Mouse (Mus musculus) ovary, adult 18-20 months (tissue): ENCODE measurements around the gene AC134908.4.
A peak's percentile ranks its signal among the peaks of the same experiment; 100 is the strongest.

ENCODE experiments used
- DNase-seq: peaks from one replicate; pipeline ENCODE4 v3.0.0; 2022; ENCODE audit warnings: low spot score, mixed read lengths

Gene AC134908.4

DNA sequence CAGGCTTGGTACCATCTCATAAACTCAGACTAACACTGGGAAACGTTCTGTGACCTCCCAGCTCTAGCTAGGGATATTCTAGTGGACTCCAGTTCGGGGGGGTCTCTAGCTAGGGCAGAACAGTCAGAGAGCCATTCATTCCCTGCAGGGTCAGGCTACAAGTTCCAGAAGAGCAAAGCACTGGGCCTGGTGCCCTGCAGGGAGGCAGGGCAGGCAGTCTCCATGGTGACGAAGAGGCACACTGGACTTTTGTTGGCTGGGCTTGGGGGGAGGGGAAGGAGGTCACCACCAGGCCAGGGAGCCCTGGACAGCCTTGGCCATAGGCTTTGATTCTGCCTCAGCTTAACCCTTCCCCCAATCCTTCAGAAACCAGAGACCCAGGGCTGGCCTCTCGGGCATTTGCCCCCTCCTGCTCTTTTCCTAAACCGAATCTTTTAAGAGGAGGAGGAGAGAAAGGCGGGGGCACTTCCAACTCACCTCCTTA lies at the start of gene AC134908.4:
Gene AC134908.4 (minus strand): TSS at position 51 of the 484 bp plus-strand sequence.
- peak; percentile 42 for DNase-seq

DNA sequence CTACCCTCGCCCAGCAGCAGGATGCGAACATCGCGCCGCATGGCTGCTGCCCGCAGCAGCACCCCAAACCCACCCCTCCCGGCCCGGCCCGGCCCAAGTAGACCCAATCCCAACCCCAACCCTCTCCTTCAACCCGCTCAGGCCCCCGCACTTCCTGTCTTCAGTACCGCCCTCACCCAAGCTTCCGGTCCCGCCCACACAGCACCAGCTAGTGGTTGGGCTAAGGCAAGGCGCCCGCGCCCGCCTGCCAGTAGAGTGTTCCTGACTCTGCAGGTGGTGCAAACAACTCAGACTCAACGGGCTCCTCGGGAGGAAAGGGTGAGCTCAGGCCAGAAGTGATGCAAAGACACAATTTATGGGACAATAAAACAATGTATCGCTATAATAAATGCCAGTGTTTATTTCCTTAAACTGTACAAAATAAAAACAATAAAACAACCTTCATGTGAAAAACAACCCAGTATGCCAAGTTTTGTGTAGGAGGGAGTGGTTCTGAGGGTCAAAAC lies 49.0 kb upstream of the AC134908.4 start, which contains the start of gene Rhot2:
Gene Rhot2 (minus strand): TSS at position 456 of the 506 bp plus-strand sequence.
- peak; percentile 94 for DNase-seq

DNA sequence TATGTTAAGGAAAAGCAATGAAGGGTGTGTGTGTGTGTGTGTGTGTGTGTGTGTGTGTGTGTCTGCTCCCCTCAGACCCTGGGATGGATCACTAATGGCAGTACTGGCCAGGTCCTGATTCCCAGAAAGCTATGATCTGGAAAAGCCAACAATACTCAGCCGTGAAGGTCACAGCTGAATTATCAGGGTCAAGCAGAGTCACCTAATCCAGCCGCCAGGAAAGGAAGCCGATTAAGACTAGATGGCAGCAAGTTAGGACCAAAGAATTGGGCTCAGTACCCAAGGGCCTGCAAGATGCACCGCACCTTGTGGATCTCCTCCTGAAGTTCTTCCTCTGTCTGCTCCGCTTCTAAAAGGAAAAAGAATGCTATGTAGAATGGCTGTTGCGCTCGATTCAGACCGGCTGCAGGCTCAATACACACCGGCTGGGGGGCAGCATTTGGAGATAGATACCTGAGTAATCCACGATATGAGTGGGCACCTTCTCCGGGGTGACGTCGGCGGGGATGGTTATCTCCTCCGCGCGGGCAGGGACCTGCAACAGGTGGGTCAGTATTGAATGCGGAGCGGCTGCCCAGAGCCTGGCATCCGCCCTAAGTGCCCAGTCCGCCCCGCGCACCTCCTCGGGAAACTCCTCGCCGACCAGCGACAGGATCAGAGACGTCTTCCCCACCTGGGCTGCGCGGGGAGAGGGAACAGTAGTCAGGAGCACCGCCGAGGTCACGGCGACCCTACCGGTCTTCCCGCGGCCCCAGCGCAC lies 48.4 kb upstream of the AC134908.4 start:
- DNase-seq, result no peak

DNA sequence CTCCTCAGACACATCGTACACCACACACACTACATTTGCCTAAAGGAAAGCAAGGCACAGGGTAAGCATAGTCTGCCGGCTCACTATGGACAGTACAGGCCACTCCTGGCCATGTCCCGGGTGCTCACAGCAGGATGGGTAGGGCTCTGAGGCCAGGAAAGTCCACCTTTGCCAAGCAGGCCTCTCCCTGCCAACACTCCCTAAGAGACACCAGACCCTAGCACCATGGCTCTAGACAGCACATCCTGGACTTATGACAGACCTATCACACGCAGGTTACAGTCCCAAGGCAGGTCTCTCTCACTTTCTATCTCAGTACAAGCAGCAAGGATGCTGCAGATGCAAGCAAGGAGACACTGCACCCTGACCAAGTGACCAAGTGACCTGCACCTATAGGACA lies 47.7 kb upstream of the AC134908.4 start:
- no peak for DNase-seq

DNA sequence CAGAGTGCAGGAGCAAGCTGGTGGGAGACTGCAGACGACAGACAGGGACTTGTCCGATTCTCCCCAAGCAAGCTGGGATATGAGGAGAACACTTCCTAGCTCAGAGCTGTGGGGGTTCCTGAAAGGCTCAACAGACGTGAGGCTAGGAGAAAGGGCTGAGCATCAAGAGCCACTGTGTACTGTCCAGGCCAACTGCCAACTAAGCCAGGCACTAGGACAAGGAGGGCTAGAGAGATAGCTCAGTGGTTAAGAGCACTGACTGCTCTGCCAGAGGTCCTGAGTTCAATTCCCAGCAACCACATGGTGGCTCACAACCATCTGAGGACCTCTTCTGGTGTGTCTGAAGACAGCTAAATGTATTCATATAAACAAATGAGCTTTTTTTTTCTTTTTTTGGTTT lies 47.0 kb upstream of the AC134908.4 start:
- no peak for DNase-seq

DNA sequence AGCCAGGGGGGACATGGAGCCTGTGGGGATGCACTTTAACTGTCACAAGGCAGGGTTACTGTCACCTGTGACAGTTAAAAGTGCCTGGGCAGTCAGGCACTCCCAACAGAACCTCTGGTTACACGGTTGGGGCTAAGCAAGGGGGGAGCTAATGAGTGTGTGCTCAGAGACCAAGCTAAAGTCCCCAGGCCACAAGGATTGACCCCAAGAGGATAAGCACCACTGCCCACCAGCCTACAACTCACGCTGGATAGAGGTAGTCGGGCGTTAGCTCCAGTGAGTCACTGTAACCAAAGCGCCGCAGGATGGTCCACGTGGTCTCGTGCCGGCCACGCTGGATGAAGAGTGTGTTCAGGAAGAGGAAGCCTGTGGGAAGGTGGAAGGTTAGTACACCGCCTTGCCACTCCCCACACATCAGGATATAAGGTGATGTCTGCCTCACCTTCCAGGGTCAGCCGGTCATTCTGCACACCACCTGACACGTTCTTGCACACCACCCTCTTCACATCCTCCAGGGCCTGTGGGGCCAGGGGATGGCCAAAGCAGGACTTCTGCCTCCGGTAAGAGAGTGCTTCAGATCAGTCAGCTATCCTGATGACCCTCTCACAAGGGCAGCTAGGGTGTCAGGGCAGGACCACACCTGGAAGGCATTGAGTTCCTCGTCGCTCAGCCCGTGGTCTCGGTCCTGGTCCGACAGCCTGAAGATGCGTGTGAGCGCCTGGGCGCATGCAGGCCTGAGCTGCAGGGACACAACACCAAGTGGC lies 45.8 kb upstream of the AC134908.4 start, which contains the start of gene Gm20683:
Gene Gm20683 (minus strand): TSS at position 647 of the 764 bp plus-strand sequence.
- no peak for DNase-seq

DNA sequence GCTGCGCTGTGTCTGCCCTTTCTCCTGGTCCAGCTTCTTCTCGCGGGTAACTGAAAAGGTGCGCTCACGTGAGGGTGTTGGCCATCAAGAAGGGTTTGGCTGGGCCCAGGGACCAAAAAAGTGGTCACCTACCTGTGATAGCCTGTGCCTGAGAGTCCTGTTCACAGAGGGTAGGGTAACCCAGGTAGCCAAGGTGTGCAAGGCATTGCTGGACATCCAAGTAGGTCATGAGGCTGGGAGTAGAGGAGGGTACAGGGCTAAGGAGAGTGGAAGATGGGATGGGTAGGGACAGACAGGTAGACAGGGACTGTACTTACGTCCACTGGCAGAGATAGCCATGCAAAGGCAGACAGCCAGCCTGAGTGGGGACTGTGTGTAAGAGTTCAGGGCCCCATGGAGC lies 45.1 kb upstream of the AC134908.4 start:
- no peak for DNase-seq

DNA sequence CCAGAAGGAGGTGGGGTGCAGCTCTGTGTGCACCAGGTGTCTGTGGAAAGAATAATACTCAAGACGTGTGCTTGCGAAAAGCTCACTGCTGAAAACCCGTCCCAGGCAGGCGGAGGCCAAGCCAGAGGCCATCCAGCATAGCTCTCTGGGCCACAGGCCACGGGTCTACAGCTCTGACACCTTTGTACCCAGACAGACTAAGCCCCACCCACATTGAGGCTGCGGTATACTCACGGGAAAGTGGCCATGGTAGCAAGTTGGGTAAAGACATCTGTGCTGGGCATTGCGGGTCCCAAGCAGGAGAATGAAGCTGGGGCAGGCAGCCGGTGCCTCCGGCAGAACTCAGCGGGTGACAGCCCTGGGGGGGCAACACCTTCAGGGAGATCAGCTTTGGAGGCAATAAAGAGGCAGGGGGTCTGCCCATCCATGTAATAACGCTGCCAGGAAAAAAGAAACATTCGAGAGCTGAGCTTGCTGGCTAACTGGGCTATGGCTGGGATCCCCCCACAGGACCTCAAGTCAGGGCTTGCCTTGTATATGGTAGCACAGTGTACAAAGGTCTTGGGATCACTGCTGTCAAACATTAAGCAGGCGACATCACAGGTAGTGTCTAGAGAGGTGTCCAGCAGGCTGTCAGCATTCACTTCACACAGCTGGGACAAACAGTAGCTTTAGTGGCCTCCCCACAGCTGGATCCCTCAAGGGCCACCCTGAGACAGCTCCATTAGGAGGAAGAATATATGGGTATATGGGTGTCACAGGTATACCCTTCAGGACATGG lies 44.2 kb upstream of the AC134908.4 start:
- no peak for DNase-seq

DNA sequence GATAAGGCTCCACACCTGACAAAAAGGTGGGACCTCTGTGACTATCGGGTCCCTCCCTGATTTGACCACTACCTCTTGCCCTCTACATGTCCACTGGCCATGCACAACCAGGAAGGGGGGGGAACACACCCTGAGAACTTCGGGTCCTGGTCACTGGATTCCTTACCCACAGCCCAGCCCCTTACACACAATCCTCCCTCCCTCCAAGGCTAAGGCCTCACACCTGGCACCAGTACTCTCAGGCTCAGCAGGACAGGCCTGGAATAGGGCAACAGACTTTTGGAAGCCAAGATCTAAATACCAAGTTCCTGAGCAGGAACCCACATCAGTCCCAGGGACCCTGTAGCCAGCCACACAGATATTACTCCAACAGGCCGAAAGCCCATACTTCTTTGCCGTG lies 43.4 kb upstream of the AC134908.4 start:
- DNase-seq, result no peak

DNA sequence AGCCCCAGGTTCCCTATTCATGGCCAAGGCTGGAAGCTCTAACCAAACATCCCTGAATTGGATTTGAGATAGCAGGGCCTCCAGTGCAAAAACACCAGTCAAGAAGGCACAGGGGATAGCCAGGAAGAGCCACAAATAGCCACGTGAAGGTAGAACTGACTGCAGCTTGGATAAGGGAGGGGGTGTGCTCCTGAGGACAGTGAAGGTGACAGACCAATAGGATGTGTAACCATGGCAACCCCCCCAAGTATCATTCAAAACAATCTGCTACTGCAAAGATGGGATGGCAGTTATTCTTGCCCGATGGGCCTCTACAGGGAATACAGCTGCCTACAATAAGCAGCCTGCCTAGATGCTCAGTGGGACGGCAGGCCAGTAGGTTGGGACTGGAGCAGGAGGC lies 42.1 kb upstream of the AC134908.4 start:
- DNase-seq, result no peak

DNA sequence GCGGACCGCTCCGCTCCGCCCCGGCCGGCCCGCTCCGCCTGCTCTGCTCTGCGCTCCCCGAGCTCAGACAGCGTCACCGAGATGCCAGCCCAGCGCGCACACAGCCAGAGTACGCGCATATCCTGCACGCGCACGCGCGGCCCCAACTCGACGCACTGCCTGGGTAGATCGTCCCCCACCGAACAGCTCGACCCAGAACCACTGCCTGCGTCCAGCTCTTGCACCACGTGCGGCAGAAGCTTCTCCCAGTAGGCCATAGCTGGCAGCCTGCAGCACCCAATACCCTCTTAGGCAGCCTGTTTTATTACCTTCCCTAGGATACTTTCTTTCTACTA lies 41.6 kb upstream of the AC134908.4 start, which contains the start of gene Rhbdl1:
Gene Rhbdl1 (minus strand): TSS at position 220 of the 335 bp plus-strand sequence.
- peak; percentile 71 for DNase-seq

DNA sequence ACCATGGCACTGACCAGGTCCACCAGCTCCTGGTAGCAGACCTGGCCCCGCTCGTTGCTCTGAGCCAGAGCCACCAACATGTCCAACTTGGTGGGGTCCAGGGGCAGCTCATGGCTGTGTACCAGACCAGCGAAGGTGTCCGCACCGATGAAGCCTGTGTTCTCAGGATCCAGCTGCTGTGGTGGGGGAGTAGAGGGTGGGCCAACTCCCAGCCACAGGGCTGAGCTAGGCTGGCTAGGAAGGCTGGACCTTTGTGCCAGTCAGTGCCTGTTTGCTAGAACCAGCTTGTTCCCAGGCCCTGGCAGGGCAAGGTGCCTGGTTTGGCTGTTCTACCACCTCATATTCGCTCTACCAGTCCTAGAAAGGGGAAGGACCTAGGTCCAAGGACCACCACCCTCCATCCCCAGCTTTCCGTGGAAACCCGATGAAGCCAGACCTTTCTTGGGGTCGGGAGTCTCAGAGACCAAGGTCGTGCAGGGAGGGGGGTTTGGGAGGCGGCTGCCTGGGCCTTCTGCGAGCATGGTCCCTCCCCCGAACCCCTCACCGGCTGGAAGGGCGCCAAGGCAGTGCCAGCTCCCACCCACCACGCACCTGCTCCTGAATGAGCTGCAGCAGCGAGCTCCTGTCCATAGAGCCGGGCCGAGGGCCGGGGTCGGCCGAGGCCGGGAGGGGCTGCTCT lies 41.1 kb upstream of the AC134908.4 start:
- no peak for DNase-seq

DNA sequence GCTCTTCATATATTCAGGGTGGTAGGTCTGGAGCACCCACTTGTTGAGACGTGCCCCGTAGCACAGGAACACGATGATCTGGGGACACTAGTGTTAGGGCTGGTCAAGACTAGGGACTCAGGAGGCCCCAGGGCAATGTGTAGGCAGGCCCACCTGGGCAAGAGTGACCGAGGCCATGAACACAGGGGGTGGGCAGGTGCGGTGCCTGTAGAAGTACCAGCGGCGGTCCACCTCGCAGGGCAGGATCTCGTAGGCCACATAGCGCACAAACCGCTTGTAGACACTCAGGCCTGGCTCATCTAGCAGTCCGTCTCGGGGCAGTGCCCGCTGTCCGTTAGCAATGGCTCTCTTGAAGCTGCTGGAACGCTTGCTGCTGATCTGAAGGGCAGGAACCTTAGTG lies 40.4 kb upstream of the AC134908.4 start:
- no peak for DNase-seq

DNA sequence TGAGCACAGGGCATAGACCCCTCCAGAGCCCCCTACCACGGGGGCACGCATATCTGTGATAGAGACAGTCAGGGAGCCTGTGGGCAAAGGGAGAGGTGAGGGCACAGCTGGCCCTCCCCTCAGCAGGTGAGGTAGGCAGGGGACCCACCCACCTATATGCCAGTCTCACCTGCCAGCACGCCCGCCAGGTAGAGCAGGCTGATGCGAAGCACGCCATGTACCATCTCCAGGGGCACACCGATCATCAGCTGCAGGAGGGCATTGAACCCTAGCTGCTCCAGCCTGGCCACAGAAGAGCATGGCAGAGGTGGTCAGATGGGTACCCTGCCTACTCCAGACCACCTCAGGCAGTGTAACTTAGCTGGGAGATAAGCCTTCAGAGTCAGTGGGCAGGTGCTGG lies 39.8 kb upstream of the AC134908.4 start:
- no peak for DNase-seq

DNA sequence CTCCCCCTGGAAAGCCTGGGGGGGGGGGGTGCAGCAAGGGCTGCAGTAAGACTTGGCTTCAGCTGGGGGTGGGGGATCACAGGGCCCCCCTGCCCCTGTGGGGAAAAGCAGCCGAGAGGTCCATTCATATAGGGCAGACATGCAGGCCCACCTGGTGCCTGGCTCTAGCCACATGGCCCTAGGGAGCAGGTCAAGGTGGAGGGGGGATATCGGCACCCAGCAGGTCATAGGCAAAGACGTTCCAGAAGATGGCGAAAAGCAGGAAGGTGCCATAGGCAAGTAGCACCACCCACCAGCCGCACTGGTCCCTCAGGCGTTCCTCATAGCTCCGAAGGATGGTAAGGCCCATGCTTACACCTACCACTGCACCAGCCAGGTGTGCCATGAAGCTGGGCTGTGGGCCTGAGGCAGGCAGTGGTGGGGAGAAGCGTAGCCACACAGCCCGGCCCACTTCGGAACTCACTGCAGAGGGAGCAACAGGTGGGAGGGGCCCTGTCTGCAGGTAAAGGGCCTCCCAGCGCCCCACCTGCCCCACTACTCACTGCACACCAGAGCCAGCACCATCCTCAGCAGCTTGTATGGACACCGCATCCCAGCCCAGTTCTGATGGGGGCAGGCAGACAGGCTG lies 39.2 kb upstream of the AC134908.4 start:
- DNase-seq, result no peak

DNA sequence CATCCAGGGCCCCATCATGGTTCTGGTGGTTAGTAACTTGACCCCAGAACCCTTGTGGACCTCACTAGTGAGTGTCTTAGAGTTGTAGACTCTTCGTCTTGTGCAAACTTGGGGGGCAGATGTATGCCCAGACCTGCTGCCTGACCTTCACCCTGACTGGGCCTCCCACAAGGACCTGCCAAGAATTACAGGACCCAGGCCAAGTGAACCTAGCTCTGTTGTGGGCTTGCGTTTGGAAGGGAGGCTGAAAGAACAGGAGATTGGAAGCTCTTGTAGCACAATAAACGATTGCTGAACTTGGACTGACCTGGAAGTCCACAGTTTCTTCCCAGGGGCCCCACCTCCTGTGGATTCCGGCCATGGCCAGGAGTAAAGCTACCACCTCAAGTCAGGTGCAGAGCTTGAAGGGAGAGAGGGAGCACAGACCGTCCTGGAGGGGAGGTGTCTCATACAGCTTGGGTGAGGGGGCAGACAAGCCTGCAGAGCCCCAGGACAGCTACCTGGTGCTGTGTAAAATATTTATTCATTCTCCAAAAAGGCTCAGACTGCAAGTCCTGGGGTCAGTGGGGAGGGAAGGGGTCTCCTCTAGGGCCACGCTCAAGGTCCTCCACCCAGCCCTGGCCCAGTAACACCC lies 38.6 kb upstream of the AC134908.4 start:
- DNase-seq, result no peak

DNA sequence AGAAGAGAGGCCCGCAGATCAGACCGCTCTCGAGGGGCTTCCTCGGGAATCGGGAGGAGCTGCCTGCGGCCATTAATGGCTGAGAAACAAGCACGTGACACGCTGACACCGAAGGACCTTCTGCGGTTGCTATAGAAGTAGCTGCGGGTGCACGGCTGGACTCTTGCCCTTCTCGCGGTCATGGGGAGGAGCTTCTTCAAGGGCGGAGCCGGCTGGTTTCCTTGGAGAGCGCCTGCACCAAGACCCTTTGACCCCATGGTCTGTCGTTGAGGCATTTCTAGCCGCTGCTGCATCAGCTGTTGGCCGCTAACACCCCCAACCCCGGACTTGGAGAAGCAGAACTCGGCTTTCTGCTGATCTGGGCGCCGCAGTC lies 37.8 kb upstream of the AC134908.4 start, which contains the start of gene Stub1:
Gene Stub1 (minus strand): TSS at position 114 of the 373 bp plus-strand sequence.
- peak; percentile 94 for DNase-seq

DNA sequence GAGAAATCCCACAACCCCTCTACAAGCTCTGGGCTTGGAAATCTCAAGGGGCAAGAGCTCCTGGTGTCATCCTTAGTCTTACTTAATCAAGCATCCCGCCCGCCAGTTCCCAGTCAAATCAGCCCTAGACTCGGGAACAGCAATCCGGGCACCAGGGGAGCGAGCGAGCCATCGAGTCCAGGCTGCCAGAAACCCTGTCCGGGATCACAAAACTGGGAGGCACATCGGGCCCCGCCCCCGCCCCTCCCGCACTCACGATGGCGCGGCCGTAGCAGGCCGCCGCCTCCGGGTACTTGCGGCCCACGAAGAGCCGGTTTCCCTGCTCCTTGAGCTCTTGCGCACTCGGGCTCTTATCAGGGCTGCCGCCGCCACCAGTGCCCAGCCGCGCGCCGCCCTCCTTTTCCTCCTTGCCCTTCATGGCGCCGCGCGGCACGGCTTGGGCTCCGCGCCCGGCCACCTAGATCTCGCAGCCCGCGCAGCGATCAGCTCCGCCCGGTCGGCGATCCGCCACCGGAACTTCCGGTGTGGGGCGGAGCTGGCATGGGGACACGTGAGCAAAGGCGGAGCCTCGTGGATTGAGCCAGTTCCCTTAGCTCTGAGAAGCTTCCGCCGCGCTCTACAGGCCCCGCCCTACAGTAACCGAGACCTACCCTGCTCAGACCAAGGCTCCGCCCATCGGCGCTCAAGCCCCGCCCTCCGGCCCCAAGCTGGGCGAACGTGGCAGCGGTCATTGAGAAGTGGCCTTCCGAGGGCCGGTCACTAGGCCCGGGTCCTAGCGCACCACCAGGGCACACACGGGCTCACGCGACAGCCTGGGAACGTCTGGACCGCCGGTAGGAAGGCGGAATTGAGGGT lies 37.2 kb upstream of the AC134908.4 start:
- peak; percentile 99 for DNase-seq

DNA sequence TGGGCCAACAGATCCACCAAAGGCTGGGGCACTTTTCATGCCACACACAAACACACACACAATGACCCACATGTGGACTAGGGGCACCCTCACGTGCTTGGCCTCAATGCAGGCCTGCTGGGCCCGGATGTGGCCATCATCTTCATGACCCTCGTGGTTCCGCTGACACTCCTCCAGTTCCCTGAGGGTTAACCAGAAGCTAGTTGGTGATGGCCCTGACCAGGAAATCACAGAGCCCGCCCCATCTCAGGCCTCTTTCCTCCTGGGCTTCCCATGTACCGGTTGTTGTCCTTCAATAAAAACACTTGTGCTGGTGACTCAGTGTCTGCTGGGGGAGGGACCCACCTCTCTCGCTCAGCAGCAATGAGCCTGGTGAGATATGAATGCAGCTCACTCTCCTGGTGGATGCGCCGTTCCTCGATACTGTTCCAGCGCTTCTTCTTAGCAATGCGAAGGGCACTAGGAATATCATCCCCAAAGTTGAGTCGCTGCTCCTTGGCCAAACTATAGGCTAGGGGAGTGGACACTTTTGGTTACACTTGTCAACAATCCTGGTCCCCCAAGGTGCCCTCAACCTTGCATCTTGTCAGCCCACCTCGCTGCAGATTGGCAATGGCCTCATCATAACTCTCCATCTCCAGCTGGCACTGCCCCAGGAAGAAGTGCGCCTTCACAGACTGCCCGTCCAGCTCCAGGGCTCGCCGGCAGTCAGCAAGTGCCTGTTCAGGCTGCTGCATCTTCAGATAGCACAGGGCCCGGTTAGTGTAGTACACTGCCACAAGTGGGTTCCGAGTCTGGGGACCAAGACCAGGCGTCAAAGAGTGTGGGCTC lies 36.2 kb upstream of the AC134908.4 start:
- no peak for DNase-seq
